Mouse (Mus musculus): ENCODE results near the gene Tsc2. TPM values are rescaled to one million over a fixed set of nuclear protein-coding genes. Genes with fewer than 3 reads are reported as not detected.

Gene Tsc2
- polyA plus RNA-seq, 1 experiment = 163 TPM

DNA sequence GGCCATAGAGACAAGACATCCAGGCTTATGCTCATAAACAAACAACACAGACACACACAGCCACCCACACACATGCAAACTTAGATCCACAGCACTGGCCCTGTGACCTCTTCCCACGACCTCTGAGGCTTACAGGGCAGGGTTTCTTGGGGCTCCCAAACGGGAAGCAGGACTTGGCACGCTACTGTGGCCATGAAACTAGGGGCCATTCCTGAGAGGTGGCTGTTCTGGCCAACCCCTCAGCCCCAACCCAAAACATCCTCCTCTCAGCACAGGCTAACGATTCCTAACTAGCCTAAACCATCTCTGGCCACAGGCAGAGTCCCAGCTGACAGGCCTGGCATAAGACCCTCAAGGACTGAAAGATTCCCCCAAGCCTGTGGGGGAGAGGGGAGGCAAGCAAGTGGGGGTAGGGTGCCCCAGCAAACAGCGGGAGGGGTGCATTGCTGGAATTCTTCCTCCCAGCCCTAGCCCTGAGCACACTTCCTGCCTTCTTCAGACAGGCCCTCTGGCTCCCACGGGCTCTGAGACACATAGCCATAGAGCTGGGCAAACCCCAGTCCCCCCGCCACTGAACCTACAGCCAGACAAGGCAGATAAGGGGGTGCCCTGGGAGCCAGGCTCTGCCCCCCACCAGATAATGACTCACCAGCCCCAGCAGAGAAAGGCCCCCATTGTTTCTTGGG, 11.7 kb upstream of the Tsc2 start:
- 87% methylated on average over 7 of the region's 7 CpGs for WGBS
- H3K27me3 ChIP-seq (ENCODE audit: control insufficient read depth, insufficient read depth, low read length) = no peaks in the 10 kb centered on the region; the same call in 1 of the 2 replicates
- no peak overlapping the region for H3K4me3 ChIP-seq (ENCODE audit: control insufficient read depth, insufficient read depth, low read length)

DNA sequence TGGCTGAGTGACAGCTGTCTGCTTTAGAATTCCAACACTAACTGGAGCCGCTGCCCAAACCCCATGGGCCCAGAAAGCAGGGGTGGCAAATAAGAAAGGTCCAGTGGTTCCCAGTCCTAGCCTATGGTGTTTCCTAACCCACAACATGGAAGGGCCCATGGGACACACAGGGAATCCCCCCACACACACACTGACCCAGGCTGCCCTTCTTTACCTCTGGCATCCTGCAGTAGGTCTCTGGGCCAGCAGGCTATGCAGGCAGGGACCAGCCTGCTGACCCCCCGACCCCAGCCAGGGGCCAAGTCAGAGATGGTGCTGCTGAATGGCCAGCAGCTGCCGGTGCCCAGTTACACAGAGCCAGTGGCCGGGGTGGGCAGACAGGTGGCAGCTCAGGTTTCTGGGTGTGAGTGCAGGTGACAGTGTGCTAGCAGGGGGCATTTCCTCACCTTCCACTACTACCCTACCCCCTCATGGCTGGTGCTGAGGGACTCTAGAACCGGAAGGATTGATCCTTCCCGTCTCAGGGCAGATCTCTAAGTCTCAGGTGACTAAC, 10.4 kb upstream of the Tsc2 start:
- Histone ChIP-seq H3K36me3 (ENCODE audit: control insufficient read depth, insufficient read depth, low read length) (no peaks in the 10 kb centered on the region), H3K27ac (ENCODE audit: control insufficient read depth, insufficient read depth, low read length) (no peak overlapping the region), H3K4me1 (replicated peaks; ENCODE audit: control insufficient read depth, insufficient read depth, low read length) (no peaks in the 10 kb centered on the region), H3K4me3 (ENCODE audit: control insufficient read depth, insufficient read depth, low read length) (no peak overlapping the region), H3K27me3 (ENCODE audit: control insufficient read depth, insufficient read depth, low read length) (no peaks in the 10 kb centered on the region)
- DNase-seq = no peak
- 89% methylated on average over 6 of the region's 6 CpGs for WGBS
- no peak for TF ChIP-seq POLR2A (IDR thresholded peaks at IDR 0.05; ENCODE audit: control insufficient read depth, extremely low read depth, insufficient read depth, low read length, poor library complexity)

More for the DNA sequence above, 11.7 kb upstream of the Tsc2 start:
- no peak overlapping the region for H3K27ac ChIP-seq (ENCODE audit: control insufficient read depth, insufficient read depth, low read length)
- H3K4me1 ChIP-seq (replicated peaks; ENCODE audit: control insufficient read depth, insufficient read depth, low read length) = no peaks in the 10 kb centered on the region
- H3K36me3 ChIP-seq (ENCODE audit: control insufficient read depth, insufficient read depth, low read length) = no peaks in the 10 kb centered on the region
- DNase-seq = no peak
- TF ChIP-seq POLR2A (IDR thresholded peaks at IDR 0.05; ENCODE audit: control insufficient read depth, extremely low read depth, insufficient read depth, low read length, poor library complexity) (no peak), CTCF (IDR thresholded peaks at IDR 0.05; ENCODE audit: borderline replicate concordance, control insufficient read depth, extremely low read depth, insufficient read depth, low read length, poor library complexity) (no peak)

DNA sequence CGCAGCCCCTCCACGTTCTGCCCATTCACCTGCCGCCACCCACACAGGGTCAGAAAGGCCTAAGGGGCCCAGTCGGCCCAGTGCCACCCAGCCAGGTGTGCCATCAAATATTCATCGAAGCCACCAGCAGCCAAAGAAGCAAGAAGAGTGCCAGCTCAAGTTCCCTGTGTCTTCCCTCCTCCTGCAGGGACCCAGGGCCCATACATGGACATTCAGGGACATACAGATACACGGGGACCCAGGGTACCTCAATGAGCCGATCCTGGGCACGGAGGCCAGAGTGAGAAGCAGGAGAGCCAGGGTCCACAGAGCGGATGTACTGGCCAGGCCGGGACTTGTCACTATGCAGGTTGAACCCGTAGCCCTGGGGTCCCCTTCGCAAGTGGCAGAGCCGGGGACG, 9.5 kb upstream of the Tsc2 start:
- no peaks in the 10 kb centered on the region for H3K36me3 ChIP-seq (ENCODE audit: control insufficient read depth, insufficient read depth, low read length)
- TF ChIP-seq POLR2A (IDR thresholded peaks at IDR 0.05; ENCODE audit: control insufficient read depth, extremely low read depth, insufficient read depth, low read length, poor library complexity) = no peak
- no peak for TF ChIP-seq CTCF (IDR thresholded peaks at IDR 0.05; ENCODE audit: borderline replicate concordance, control insufficient read depth, extremely low read depth, insufficient read depth, low read length, poor library complexity)
- no peak overlapping the region for H3K4me3 ChIP-seq (ENCODE audit: control insufficient read depth, insufficient read depth, low read length)
- no peaks in the 10 kb centered on the region for H3K27me3 ChIP-seq (ENCODE audit: control insufficient read depth, insufficient read depth, low read length)
- WGBS = 97% methylated on average over 14 of the region's 14 CpGs
- H3K4me1 ChIP-seq (replicated peaks; ENCODE audit: control insufficient read depth, insufficient read depth, low read length) = no peaks in the 10 kb centered on the region
- no peak for DNase-seq
- no peak overlapping the region for H3K27ac ChIP-seq (ENCODE audit: control insufficient read depth, insufficient read depth, low read length)

DNA sequence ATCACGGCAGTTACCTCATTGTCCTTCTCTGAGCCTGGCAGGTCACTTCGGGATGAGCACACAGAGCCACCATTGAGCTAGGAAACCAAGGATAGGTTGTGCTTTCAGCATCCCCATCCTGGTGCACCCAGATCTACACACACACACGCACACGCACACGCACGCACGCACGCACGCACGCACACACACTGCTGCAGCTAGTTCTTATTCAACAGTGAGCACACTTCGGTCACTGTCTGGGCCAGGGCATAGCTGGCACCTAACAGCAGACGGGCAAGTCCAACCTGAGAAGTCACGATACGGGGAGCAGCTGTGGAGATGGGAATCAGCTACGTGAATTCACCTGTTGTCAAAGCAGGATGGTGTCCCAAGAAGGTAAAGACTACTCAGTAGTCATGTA, 8.2 kb upstream of the Tsc2 start:
- WGBS = 97% methylated on average over 15 of the region's 15 CpGs
- TF ChIP-seq CTCF (IDR thresholded peaks at IDR 0.05; ENCODE audit: borderline replicate concordance, control insufficient read depth, extremely low read depth, insufficient read depth, low read length, poor library complexity) = no peak
- Histone ChIP-seq H3K36me3 (ENCODE audit: control insufficient read depth, insufficient read depth, low read length) (no peaks in the 10 kb centered on the region), H3K27ac (ENCODE audit: control insufficient read depth, insufficient read depth, low read length) (no peak overlapping the region), H3K4me3 (ENCODE audit: control insufficient read depth, insufficient read depth, low read length) (no peak overlapping the region), H3K27me3 (ENCODE audit: control insufficient read depth, insufficient read depth, low read length) (no peaks in the 10 kb centered on the region), H3K4me1 (replicated peaks; ENCODE audit: control insufficient read depth, insufficient read depth, low read length) (no peaks in the 10 kb centered on the region)
- DNase-seq = no peak

DNA sequence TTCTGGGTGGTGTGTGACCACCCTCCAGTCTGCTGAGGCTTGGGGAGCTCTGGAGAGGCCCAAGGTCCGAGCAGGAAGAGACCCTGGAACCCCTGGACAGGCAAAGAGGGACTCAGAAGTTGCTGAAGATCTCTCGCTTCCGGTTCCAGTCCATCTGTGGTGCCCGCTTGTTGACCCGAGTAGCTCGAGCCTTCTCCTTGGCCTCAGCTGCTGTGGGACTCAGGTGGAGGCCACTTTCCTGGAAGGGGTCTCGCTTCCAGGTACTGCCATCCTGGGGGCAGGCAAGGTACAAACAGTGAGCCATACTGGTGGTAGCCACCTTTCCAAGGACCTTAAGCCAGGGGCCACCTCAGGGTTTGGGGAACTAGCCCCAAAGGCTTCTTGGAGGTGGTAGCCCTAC, 7.7 kb upstream of the Tsc2 start:
- no peak for TF ChIP-seq CTCF (IDR thresholded peaks at IDR 0.05; ENCODE audit: borderline replicate concordance, control insufficient read depth, extremely low read depth, insufficient read depth, low read length, poor library complexity)
- no peak for TF ChIP-seq POLR2A (IDR thresholded peaks at IDR 0.05; ENCODE audit: control insufficient read depth, extremely low read depth, insufficient read depth, low read length, poor library complexity)
- Histone ChIP-seq H3K36me3 (ENCODE audit: control insufficient read depth, insufficient read depth, low read length) (no peaks in the 10 kb centered on the region), H3K4me3 (ENCODE audit: control insufficient read depth, insufficient read depth, low read length) (no peak overlapping the region), H3K27me3 (ENCODE audit: control insufficient read depth, insufficient read depth, low read length) (no peaks in the 10 kb centered on the region), H3K27ac (ENCODE audit: control insufficient read depth, insufficient read depth, low read length) (no peak overlapping the region), H3K4me1 (replicated peaks; ENCODE audit: control insufficient read depth, insufficient read depth, low read length) (no peaks in the 10 kb centered on the region)
- WGBS = 92% methylated on average over 7 of the region's 7 CpGs
- no peak for DNase-seq

DNA sequence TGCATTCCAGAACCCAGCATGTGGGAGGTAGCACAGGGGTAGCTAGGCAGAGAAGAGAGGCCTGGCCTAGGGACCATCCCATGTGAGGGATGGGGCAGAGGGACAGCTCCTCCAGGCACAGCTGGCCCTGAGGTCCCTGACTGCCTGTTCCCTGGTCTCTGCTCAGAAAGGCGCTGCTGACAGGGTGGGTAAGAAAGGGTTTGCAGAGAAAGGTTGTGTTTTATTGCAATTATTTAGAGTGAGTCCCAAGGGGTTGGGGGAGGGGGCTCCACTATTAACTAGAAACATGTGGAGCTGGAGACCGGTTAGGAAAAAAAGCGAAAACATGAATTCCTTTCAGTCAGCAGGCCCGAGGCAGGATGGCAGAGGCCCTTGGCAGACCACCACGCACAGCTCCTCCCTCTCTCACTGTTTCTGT, 7.2 kb upstream of the Tsc2 start:
- Histone ChIP-seq H3K4me1 (replicated peaks; ENCODE audit: control insufficient read depth, insufficient read depth, low read length) (no peaks in the 10 kb centered on the region), H3K27ac (ENCODE audit: control insufficient read depth, insufficient read depth, low read length) (no peak overlapping the region), H3K36me3 (ENCODE audit: control insufficient read depth, insufficient read depth, low read length) (no peaks in the 10 kb centered on the region), H3K27me3 (ENCODE audit: control insufficient read depth, insufficient read depth, low read length) (no peaks in the 10 kb centered on the region), H3K4me3 (ENCODE audit: control insufficient read depth, insufficient read depth, low read length) (no peak overlapping the region)
- TF ChIP-seq POLR2A (IDR thresholded peaks at IDR 0.05; ENCODE audit: control insufficient read depth, extremely low read depth, insufficient read depth, low read length, poor library complexity) = no peak
- no peak for TF ChIP-seq CTCF (IDR thresholded peaks at IDR 0.05; ENCODE audit: borderline replicate concordance, control insufficient read depth, extremely low read depth, insufficient read depth, low read length, poor library complexity)
- DNase-seq = no peak
- 100% methylated on average over 5 of the region's 5 CpGs for WGBS

DNA sequence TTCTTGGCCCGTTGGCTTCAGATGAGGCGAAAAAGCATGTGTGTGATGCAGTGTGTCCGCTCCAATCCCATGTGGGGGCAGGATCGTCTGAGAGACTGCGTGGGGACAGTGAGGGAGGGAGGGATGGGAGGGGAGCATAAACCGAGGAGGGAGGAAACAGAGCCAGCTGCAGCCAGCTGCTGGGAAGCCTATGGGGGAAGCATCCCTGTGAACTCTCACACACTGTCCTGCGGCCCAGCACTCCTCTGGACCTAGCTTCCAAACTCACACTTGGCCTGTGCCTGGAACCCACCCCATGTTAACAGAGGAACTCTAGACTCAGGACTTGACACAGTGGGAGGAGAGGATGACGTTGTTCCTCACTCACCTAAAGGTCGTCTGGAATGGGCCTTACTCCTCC, 6.4 kb upstream of the Tsc2 start:
- Histone ChIP-seq H3K27me3 (ENCODE audit: control insufficient read depth, insufficient read depth, low read length) (no peaks in the 10 kb centered on the region), H3K27ac (ENCODE audit: control insufficient read depth, insufficient read depth, low read length) (no peak overlapping the region), H3K4me1 (replicated peaks; ENCODE audit: control insufficient read depth, insufficient read depth, low read length) (no peaks in the 10 kb centered on the region), H3K36me3 (ENCODE audit: control insufficient read depth, insufficient read depth, low read length) (no peaks in the 10 kb centered on the region), H3K4me3 (ENCODE audit: control insufficient read depth, insufficient read depth, low read length) (no peak overlapping the region)
- TF ChIP-seq POLR2A (IDR thresholded peaks at IDR 0.05; ENCODE audit: control insufficient read depth, extremely low read depth, insufficient read depth, low read length, poor library complexity) = no peak
- no peak for TF ChIP-seq CTCF (IDR thresholded peaks at IDR 0.05; ENCODE audit: borderline replicate concordance, control insufficient read depth, extremely low read depth, insufficient read depth, low read length, poor library complexity)
- no peak for DNase-seq
- WGBS = 92% methylated on average over 9 of the region's 9 CpGs
